Mouse (Mus musculus): Measurements from ENCODE around the gene Afap1.
A peak's percentile ranks its signal among the peaks of the same experiment; 100 is the strongest.

Afap1 gene

GRCm38 (mm10) chr5:35893093-35893804 is at the start of gene Afap1:
Afap1 (plus strand) TSS chr5:35893319.
- DNase-seq, result peak; percentile 99

GRCm38 (mm10) chr5:35851485-35851884 is 41.6 kb upstream of the Afap1 start:
- DNase-seq, result no peak

DNA sequence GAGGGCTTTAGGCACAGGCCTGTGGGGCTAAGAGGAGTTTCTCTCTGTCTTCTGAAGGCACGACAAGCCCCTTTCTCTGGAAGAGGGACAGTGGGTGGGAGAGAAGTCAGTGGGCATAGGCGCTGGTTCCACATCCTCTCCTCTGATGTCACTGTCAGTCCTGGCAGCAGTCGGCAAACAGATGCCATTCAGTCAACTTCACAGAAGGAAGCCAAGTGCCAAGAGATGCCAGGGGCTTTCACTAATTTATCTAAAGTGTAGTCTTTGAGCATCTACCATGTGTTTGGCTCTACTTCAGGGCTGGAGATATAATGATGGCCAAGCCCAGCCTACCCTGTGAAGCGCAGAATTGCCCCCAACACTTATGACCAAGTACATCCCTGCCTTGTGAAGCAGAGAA is 39.7 kb upstream of the Afap1 start:
- no peak for DNase-seq

GRCm38 (mm10) chr5:35856245-35856644 is 36.9 kb upstream of the Afap1 start:
- peak; percentile 48 for DNase-seq

DNA sequence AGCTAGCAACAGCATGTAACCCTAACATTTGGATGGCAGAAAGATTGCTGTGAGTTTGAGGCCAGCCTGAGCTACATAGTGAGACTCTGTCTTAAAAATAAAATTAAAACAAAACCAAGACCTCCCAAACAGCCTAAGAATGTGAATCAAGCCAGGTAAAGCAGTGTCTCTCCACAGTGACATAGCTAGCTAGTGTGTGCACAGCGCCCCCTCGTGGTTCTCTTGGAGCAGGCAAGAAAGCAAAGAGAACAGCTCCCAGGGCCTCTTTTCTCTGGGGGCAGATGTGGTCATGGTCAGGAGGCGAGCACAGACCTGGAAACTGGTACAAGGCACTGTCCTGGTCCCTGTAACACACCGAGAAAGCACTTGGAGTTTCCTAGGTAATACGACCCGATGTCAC is 35.0 kb upstream of the Afap1 start:
- peak; percentile 40 for DNase-seq

GRCm38 (mm10) chr5:35861456-35861855 is 31.7 kb upstream of the Afap1 start:
- DNase-seq, result no peak

DNA sequence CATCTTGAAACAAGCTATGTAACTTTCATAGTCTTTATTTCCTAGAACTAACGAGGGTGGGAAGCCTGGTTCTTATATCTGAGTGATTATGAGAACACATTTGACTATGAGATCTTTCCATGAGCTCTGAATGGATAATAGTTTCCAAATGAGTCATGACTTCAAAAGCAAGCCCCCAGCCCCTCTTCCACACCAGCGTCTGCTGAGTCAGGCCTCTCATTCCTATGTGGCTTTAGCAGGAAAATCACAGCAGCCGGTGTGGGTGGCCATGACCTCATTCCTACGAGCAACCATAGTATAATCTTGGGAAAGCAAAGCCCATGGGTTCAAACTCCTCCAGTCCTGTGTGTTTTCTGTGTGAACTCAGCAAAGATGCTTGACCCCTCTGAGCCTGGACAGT is 23.1 kb upstream of the Afap1 start:
- no peak for DNase-seq

DNA sequence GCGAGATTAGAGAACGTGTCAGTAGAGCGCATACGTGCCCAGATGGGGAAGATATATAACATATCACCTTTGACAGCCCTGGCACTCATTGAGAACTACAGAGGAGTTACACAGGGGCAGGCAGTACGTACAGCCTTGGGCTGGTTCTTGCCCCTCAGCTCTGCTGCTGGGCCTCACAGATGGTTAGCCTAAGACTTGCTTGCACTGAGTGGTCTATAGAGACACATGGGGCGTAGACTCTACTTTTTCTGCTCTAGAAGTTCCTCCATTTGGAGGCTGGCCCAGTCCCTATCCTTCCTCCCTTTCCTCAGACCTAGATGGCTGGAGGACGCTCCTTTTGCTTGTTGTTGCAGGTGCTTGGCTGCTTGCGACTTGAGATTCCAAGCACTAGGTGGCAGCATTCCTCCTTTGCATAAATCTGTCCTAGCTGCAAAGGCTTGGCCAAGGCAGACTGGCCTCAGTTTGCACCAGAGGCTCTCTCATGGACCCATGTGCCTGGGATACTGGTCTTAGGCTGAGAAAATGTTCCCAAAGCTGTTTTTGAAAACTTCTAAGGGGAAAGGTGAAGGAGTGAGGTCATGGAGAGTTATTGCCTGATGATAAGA is 22.6 kb upstream of the Afap1 start:
- DNase-seq, result peak; percentile 54

GRCm38 (mm10) chr5:35873382-35873781 is 19.7 kb upstream of the Afap1 start:
- no peak for DNase-seq

DNA sequence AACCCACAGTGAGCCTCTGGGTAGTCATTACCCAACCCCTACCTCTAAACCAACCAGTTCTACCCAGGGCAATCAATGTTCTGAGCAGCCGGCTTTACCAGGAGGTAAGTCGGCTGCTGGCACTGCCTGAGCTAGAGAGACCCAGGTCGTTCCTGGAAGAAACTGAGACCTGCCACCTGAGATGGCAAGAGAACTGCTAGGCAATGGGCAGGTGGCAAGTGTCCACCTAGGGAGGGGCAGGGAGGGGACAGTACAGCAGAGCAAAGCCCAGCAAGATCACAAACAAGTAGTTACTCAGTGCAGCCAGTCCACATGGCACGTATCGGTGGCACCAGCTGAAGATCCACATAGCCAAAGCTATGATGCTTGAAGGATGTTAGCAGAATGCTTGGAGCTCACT is 16.9 kb upstream of the Afap1 start:
- DNase-seq, result no peak

DNA sequence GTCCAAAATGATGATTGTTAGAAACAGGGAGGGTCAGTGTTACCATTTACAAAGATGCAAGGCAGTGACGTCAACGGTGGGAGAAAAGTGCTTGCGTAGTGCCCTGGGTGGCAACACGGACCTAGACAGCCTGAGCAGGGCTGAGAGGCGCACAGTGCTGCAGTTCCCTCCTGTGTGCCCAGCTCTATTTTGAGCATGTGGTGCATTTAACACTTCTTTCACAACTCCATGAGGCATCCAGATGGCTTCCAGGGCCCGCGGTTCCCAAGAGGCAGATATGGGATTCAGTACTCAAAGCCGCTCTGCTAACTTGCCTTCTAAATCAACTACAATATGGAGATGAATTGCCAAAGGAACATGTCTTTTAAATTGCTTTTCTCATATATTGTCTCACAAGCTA is 13.9 kb upstream of the Afap1 start:
- DNase-seq, result no peak

DNA sequence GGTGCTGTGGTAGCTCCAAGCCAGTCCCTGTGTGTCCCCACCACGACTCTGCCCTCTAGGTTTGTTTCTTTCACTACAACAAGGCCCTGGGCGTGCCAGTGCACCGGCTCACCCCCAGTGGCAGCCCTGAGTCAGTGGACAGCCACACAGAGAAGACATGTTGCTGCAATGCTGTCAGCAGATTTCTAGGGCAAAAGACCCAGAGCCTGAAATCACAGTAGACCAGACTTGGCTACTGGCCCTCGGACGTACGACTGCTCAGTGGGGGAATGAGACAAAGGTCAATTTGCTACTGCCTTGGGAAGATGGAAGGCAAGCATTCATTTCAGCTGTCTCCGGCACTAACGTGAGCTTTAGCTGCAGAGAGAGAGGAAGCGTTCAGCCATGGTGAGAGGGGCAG is 10.7 kb upstream of the Afap1 start:
- DNase-seq, result no peak

GRCm38 (mm10) chr5:35884262-35884661 is 8.9 kb upstream of the Afap1 start:
- no peak for DNase-seq

DNA sequence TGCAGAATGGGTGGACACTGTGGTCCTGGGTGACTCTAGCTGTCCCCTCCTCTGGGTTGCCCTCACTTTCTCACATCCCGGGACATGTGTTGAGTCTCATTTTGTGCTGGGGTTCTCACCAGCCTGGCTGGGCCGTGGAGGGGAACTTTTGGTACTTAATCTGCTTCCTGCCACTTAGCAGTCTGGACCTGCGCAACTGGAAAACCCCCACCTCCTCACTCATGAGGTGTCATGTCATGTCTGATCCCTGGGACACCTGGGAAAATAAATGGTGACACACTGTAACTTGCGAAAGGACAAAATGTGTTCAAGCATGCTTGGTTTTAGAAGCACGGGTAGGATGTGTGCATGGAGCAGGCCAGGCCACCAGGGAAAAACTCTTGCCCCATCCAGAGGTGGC is 8.4 kb upstream of the Afap1 start:
- DNase-seq, result no peak

GRCm38 (mm10) chr5:35888959-35889358 is 4.2 kb upstream of the Afap1 start:
- DNase-seq, result no peak

DNA sequence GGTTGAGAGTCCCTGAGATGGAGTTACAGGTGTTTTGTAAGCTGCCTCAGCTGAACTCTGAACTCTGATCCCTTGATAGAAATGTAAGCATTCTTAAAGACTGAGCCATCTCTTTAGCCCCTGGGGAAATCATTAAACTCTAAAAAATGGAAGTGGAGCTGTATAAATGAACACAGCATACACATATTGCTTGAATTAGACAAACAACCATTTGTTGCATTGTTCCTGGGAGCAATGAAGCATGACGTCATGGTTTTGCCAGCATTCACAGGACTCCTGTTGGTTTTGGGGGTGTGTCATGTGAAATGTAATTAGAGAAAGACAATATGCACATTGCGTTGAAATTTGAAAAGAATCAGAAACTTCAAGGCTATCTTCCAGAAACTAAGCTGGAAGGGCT is 3.5 kb upstream of the Afap1 start:
- no peak for DNase-seq

GRCm38 (mm10) chr5:35890985-35891730 is 2.0 kb upstream of the Afap1 start:
- DNase-seq, result no peak

DNA sequence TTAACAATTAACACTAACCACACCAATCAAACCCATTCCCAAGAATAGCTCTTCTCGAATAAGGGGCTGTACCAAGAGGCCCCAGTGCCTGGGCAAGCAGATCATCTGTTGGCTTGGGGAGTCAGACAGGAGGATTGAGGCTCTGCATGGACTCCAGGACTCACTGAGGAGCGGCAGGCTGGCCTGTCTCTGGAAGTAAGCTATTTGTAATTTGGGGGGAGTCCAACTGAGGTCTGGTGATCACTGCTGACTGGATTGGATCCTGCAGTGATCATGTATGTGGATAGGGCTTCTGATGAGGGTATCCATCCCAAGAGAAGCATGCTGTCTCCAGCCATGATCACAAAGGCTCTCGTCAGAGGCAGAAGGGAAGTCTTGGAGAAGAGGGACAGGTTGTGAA is 756 bp upstream of the Afap1 start:
- peak; percentile 32 for DNase-seq

- peak; percentile 72 for DNase-seq
Observed at GRCm38 (mm10) chr5:35893805-35894260, 714 bp downstream of the Afap1 start.

- DNase-seq, result no peak
Observed at GRCm38 (mm10) chr5:35894295-35895047, 1.4 kb downstream of the Afap1 start.

DNA sequence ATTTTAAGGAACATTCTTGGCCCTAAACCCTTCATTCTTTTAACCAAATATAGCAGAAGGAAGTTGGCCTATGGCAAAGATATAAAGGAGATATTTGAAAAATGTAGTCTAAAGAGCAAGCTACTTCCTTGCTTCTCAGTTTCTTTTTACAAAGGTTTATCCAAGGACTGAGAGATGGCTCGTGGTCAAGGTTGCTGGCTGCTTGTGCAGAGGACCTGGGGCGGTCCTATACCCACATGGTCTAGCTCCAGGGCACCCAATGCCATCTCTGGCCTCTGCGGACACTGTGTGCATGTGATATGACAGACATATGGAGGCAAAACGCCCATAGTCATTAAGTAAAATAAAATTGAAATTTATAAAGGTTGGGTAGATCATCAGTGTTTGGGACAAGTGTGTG is 2.8 kb downstream of the Afap1 start:
- DNase-seq, result no peak

DNA sequence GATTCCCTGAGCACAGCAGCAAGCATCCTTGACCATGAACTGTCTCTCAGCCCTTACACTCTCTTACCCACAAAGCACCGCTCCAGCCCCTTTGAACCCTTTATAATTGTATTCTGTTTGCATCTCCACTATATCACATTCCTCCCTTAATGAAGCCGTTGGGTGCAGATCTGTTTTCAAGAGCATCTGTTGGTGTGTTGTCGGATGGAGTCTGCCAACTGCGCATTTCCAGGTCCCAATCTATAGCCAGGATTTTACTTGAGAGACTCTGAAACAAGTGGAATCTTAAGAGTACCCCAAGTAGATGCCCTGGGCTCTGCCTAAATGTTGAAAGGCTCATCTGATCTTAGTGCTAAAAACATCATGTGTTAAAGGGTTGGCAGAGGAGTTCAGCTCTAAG is 3.4 kb downstream of the Afap1 start:
- DNase-seq, result no peak

- no peak for DNase-seq
Observed at GRCm38 (mm10) chr5:35897147-35897546, 4.0 kb downstream of the Afap1 start.

Data from cerebellum, adult 11-12 months (tissue).